Mouse (Mus musculus) bone marrow macrophage, adult 2 months (primary cell): ENCODE measurements around the gene Myl6.

ENCODE experiments used
- CTCF ChIP-seq: IDR thresholded peaks from 2 replicates; pipeline ENCODE4 v1.5.1; 2012; ENCODE audit warnings: low read depth, mild to moderate bottlenecking, low read length, moderate library complexity
- POLR2A ChIP-seq: IDR thresholded peaks from 2 replicates; pipeline ENCODE4 v1.6.1; 2012; ENCODE audit warnings: mild to moderate bottlenecking, low read depth, low read length, borderline replicate concordance

DNA sequence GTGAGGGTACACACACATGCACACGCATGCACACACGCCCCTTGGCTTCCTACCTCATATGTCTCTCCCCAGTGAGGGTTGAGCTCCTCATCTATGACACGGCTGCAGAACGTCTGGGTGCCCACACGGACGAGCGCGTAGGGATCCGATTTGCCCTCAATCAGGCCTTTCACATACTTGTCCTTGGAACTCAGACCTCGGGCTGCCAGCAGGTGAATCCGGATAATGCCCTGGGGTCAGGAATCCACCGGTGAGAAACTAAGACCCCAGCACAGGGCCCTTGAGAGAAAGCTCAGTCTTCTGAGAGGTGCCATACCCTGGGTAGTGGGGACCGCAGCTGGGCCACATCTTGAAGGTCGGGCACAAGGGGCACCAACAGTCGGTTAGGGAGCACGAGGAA is 26.6 kb upstream of the Myl6 start:
- TF ChIP-seq CTCF (no peak), POLR2A (no peak)
